Mouse (Mus musculus): ENCODE results near the gene Btrc.

The Btrc gene

GRCm38 (mm10) chr19:45472691-45473520 is 109.4 kb downstream of the Btrc start:
- peak; percentile 51 for DNase-seq (ENCODE audit: inconsistent ontology term)

- DNase-seq (ENCODE audit: inconsistent ontology term) = no peak
Observed at GRCm38 (mm10) chr19:45474686-45475085, 111.2 kb downstream of the Btrc start.

GRCm38 (mm10) chr19:45475928-45476553 is 112.5 kb downstream of the Btrc start:
- no peak for DNase-seq (ENCODE audit: inconsistent ontology term)

GRCm38 (mm10) chr19:45479548-45479947 is 116.0 kb downstream of the Btrc start:
- DNase-seq (ENCODE audit: inconsistent ontology term) = no peak

- DNase-seq (ENCODE audit: inconsistent ontology term) = no peak
Observed at GRCm38 (mm10) chr19:45480490-45480889, 117.0 kb downstream of the Btrc start.

- DNase-seq (ENCODE audit: inconsistent ontology term) = no peak
Observed at GRCm38 (mm10) chr19:45480951-45481350, 117.4 kb downstream of the Btrc start.

- peak; percentile 56 for DNase-seq (ENCODE audit: inconsistent ontology term)
Observed at GRCm38 (mm10) chr19:45483470-45483869, 119.9 kb downstream of the Btrc start.

GRCm38 (mm10) chr19:45486206-45486991 is 122.9 kb downstream of the Btrc start:
- peak; percentile 9 for DNase-seq (ENCODE audit: inconsistent ontology term)

- DNase-seq (ENCODE audit: inconsistent ontology term) = no peak
Observed at GRCm38 (mm10) chr19:45486992-45487387, 123.5 kb downstream of the Btrc start.

- DNase-seq (ENCODE audit: inconsistent ontology term) = no peak
Observed at GRCm38 (mm10) chr19:45489961-45490360, 126.4 kb downstream of the Btrc start.

GRCm38 (mm10) chr19:45491246-45491645 is 127.7 kb downstream of the Btrc start:
- DNase-seq (ENCODE audit: inconsistent ontology term) = no peak

- DNase-seq (ENCODE audit: inconsistent ontology term) = peak; percentile 29
Observed at GRCm38 (mm10) chr19:45494121-45494775, 130.7 kb downstream of the Btrc start.

- DNase-seq (ENCODE audit: inconsistent ontology term) = no peak
Observed at GRCm38 (mm10) chr19:45505446-45505845, 141.9 kb downstream of the Btrc start.

- DNase-seq (ENCODE audit: inconsistent ontology term) = no peak
Observed at GRCm38 (mm10) chr19:45507531-45507930, 144.0 kb downstream of the Btrc start.

GRCm38 (mm10) chr19:45510680-45511079 is 147.1 kb downstream of the Btrc start:
- DNase-seq (ENCODE audit: inconsistent ontology term) = no peak

GRCm38 (mm10) chr19:45511406-45511805 is 147.9 kb downstream of the Btrc start:
- DNase-seq (ENCODE audit: inconsistent ontology term) = no peak

- no peak for DNase-seq (ENCODE audit: inconsistent ontology term)
Observed at GRCm38 (mm10) chr19:45515341-45515740, 151.8 kb downstream of the Btrc start.

GRCm38 (mm10) chr19:45516264-45516663 is 152.7 kb downstream of the Btrc start:
- DNase-seq (ENCODE audit: inconsistent ontology term) = no peak

GRCm38 (mm10) chr19:45527382-45527781 is 163.8 kb downstream of the Btrc start:
- no peak for DNase-seq (ENCODE audit: inconsistent ontology term)

GRCm38 (mm10) chr19:45527931-45528534 is 164.5 kb downstream of the Btrc start:
- DNase-seq (ENCODE audit: inconsistent ontology term) = no peak

- no peak for DNase-seq (ENCODE audit: inconsistent ontology term)
Observed at GRCm38 (mm10) chr19:45529294-45529693, 165.8 kb downstream of the Btrc start.

Measured in Muller cell, postnatal 12 days (primary cell).